Mouse (Mus musculus) cerebellum, adult (tissue): ENCODE data around the gene Igf2bp3.

Experiments
- ATAC-seq: cut with Nextera tagmentation; 2 replicates; pipeline ENCODE4 v1.9.2; 2017; ENCODE audit warnings: mild to moderate bottlenecking, moderate library complexity, mixed read lengths; ENCODE audit not compliant: insufficient number of reproducible peaks, low FRiP score, low TSS enrichment

Igf2bp3 gene

GRCm38 (mm10) chr6:49219001-49219560 is 4.3 kb upstream of the Igf2bp3 start:
- ATAC-seq, result no peak

GRCm38 (mm10) chr6:49218275-49218802 is 3.6 kb upstream of the Igf2bp3 start:
- ATAC-seq, result no peak

- ATAC-seq, result no peak
These were observed 3.0 kb upstream of the Igf2bp3 start for GRCm38 (mm10) chr6:49217581-49218274.

- ATAC-seq, result no peak
These were observed 2.2 kb upstream of the Igf2bp3 start for GRCm38 (mm10) chr6:49216811-49217542.

- no peak for ATAC-seq
These were observed 1.2 kb upstream of the Igf2bp3 start for GRCm38 (mm10) chr6:49215748-49216585.

GRCm38 (mm10) chr6:49214086-49214927 is 450 bp downstream of the Igf2bp3 start:
- no peak for ATAC-seq

GRCm38 (mm10) chr6:49213581-49214085 is 1.1 kb downstream of the Igf2bp3 start:
- ATAC-seq, result no peak

- no peak for ATAC-seq
These were observed 1.7 kb downstream of the Igf2bp3 start for GRCm38 (mm10) chr6:49212931-49213580.

- no peak for ATAC-seq
These were observed 2.6 kb downstream of the Igf2bp3 start for GRCm38 (mm10) chr6:49212141-49212540.

GRCm38 (mm10) chr6:49211596-49211995 is 3.2 kb downstream of the Igf2bp3 start:
- ATAC-seq, result no peak

GRCm38 (mm10) chr6:49209881-49210854 is 4.6 kb downstream of the Igf2bp3 start:
- no peak for ATAC-seq

- no peak for ATAC-seq
These were observed 5.8 kb downstream of the Igf2bp3 start for GRCm38 (mm10) chr6:49208935-49209334.

- ATAC-seq, result no peak
These were observed 6.3 kb downstream of the Igf2bp3 start for GRCm38 (mm10) chr6:49208297-49208930.

GRCm38 (mm10) chr6:49206416-49206815 is 8.3 kb downstream of the Igf2bp3 start:
- no peak for ATAC-seq

GRCm38 (mm10) chr6:49195188-49195587 is 19.6 kb downstream of the Igf2bp3 start:
- no peak for ATAC-seq

- no peak for ATAC-seq
These were observed 20.2 kb downstream of the Igf2bp3 start for GRCm38 (mm10) chr6:49194536-49194935.

GRCm38 (mm10) chr6:49189363-49189762 is 25.4 kb downstream of the Igf2bp3 start:
- ATAC-seq, result no peak
